Mouse (Mus musculus): ENCODE data around the gene Golga2.
A peak's percentile ranks its signal among the peaks of the same experiment; 100 is the strongest.

DNA sequence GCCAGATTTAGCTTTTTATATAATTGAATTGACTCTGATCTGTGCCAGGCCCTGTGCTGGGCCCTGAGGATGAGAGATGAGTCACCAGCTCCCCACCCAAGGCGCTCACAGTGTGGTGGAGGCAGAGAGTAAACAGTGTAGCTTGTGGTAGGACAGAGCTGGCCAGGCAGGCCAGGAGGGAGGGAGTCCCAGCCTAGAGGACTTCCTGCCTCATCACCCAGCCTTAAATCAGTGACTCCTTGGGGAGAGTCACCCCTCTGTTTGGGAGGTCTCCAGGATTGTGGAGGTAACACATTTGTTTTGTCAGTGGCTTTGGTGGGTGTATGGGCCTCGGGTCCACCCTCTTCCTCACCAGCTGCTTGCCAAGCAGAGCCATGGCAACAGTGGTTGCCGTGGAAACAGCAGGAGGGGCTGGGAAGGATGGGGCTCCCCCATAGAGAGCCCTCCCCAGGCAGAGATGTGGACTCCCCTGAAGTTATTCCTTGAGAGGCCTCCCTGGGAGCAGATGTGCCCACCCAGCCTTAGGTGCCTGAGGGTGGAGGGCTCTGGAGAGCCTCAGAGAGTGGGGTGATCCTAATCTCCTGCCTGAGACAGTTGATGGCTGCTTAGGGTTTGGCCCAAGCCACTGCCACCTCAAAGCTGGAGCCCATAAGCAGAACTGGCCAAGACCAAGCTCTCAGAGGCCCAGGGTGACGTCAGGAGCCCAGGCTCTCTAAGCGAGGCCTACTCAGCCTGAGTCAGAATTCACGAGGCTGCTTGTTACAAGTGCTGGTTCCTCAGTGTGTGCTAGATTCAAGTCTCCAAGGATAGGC is 55.6 kb downstream of the Golga2 start:
- TF ChIP-seq POLR2A (IDR thresholded peaks at IDR 0.05; ENCODE audit: borderline replicate concordance, insufficient read depth, low read length) (peak; percentile 43; the same call in 1 of the 2 replicates), CTCF (IDR thresholded peaks at IDR 0.05; ENCODE audit: borderline replicate concordance, insufficient read depth, low read depth, low read length) (no peak)
